ENCODE assay signal across 9 mouse cellular contexts in the genomic region with DNA sequence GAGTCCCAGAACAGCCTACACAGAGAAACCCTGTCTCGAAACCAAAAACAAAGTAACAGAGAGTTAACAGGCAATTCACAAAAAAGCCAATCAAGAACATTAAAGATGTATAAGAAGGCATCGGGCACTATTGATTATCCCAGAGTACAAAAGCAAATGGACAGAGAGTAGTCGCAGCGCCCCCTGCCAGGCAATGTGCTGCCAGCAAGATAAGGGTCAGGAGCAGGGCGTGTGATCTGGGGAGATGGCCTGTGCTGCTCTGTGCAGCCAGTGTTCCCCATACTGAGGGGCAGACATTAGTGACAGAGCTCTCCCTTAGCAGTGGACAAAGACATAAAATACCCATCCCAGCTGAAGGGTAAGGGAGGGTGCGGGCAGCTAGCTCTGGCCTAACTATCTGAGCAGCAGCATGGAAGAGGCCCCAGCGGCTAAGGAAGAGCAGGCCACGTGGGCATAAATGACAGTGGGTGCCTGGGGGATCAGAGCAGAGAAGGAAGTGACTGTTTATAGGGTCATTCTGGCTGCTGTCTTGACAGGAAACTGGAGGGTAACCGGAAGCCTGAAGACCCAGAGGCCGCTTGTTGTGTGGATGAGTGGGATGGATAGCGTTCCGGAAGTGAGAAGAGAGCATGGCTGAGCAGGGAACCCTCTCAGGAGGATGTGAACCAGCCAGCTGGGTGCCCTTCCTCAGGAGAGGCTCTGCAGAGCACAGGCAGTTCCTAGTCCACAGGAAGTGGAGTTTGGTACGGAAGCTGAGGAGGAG. TPM values are rescaled to one million over a fixed set of nuclear protein-coding genes. Genes with fewer than 3 reads are reported as not detected.
DNase-seq lines count a peak whose midpoint lies in the region; ATAC-seq and TF ChIP-seq lines count a peak whose summit lies in the region.
"Had no signal": no experiment of that assay in that cellular context is flagged by ENCODE, and none has a peak within 500 bp of the region (broad histone marks: within the 10 kb centered on the region; RNA-seq: fewer than 3 reads in every experiment).

No protein-coding gene starts in this region.

- no peak for ATAC-seq in hindbrain, postnatal 0 days
- ATAC-seq in lung, embryonic 15.5 days (ENCODE audit: borderline replicate concordance, extremely low read depth, low FRiP score, low TSS enrichment) = no peak
- ATAC-seq: midbrain, embryonic 16.5 days had no signal

- H3K9me3 ChIP-seq in hindbrain, postnatal 0 days (ENCODE audit: low read length) = no peaks in the 10 kb centered on the region
- H3K9me3 ChIP-seq in lung, embryonic 15.5 days = no peaks in the 10 kb centered on the region

- 76% methylated on average over 13 of the region's 13 CpGs for whole genome bisulfite sequencing in kidney, adult 2 months
- 74% methylated on average over 13 of the region's 13 CpGs for WGBS in bone marrow, adult 2 months
- WGBS in hindbrain, postnatal 0 days = 85% methylated on average over 13 of the region's 13 CpGs
- 67% methylated on average over 13 of the region's 13 CpGs for WGBS in lung, embryonic 15.5 days

- no peak for TF ChIP-seq POLR2A in kidney, adult 2 months (IDR thresholded peaks at IDR 0.05; ENCODE audit: low read depth, low read length)
- TF ChIP-seq POLR2A in bone marrow, adult 2 months (IDR thresholded peaks at IDR 0.05; ENCODE audit: borderline replicate concordance, control insufficient read depth, low read depth, low read length) = no peak

- peaks cover 3% of the 10 kb centered on the region; the same call in 1 of the 2 replicates for H3K4me1 ChIP-seq in kidney, adult 2 months (ENCODE audit: control insufficient read depth, insufficient read depth, low read length)
- H3K4me1 ChIP-seq in bone marrow, adult 2 months (ENCODE audit: control insufficient read depth, insufficient read depth, low read length) = no peaks in the 10 kb centered on the region; the same call in 1 of the 2 replicates
- H3K4me1 ChIP-seq in hindbrain, postnatal 0 days (ENCODE audit: insufficient read depth, low read length) = peaks cover 22% of the 10 kb centered on the region
- peaks cover 48% of the 10 kb centered on the region for H3K4me1 ChIP-seq in lung, embryonic 15.5 days

- no peak overlapping the region for H3K4me2 ChIP-seq in hindbrain, postnatal 0 days (ENCODE audit: low read depth, low read length)
- no peak overlapping the region for H3K4me2 ChIP-seq in lung, embryonic 15.5 days

- no peak overlapping the region for H3K9ac ChIP-seq in hindbrain, postnatal 0 days (replicated peaks; ENCODE audit: low read length)
- no peak overlapping the region for H3K9ac ChIP-seq in lung, embryonic 15.5 days

- TF ChIP-seq CTCF in kidney, adult 2 months (conservative IDR thresholded peaks at IDR 0.05; ENCODE audit: insufficient read depth, insufficient read length, low read depth, low read length) = no peak
- 0 out of 2 replicates have a peak, but pooled peaks have one; percentile 32 for TF ChIP-seq CTCF in bone marrow, adult 2 months (IDR thresholded peaks at IDR 0.05; ENCODE audit: control insufficient read depth, insufficient read depth, low read length)
- peak; percentile 32 for TF ChIP-seq CTCF in hindbrain, postnatal 0 days (IDR thresholded peaks at IDR 0.05; ENCODE audit: low read depth)

- H3K4me3 ChIP-seq in kidney, adult 2 months (ENCODE audit: insufficient read depth, low read depth, low read length) = no peak overlapping the region
- H3K4me3 ChIP-seq in bone marrow, adult 2 months (replicated peaks; ENCODE audit: control insufficient read depth, low read depth, low read length) = no peak overlapping the region
- no peak overlapping the region for H3K4me3 ChIP-seq in hindbrain, postnatal 0 days (ENCODE audit: low read length)
- no peak overlapping the region for H3K4me3 ChIP-seq in lung, embryonic 15.5 days

- peak overlapping the region; percentile 33; the same call in 1 of the 2 replicates for H3K27ac ChIP-seq in kidney, adult 2 months (ENCODE audit: insufficient read depth, low read depth, low read length)
- H3K27ac ChIP-seq in bone marrow, adult 2 months (ENCODE audit: control insufficient read depth, insufficient read depth, low read depth, low read length, poor library complexity) = no peak overlapping the region
- no peak overlapping the region for H3K27ac ChIP-seq in hindbrain, postnatal 0 days
- peak overlapping the region; percentile 73 for H3K27ac ChIP-seq in lung, embryonic 15.5 days

- H3K27me3 ChIP-seq in kidney, adult 2 months (replicated peaks; ENCODE audit: control insufficient read depth, insufficient read depth, low read length) = no peaks in the 10 kb centered on the region
- no peaks in the 10 kb centered on the region for H3K27me3 ChIP-seq in hindbrain, postnatal 0 days (ENCODE audit: insufficient read depth, low read length)
- H3K27me3 ChIP-seq in lung, embryonic 15.5 days = no peaks in the 10 kb centered on the region

- no peaks in the 10 kb centered on the region for H3K36me3 ChIP-seq in kidney, adult 2 months (ENCODE audit: control insufficient read depth, insufficient read depth, low read length)
- H3K36me3 ChIP-seq in hindbrain, postnatal 0 days (ENCODE audit: insufficient read depth, low read length) = no peaks in the 10 kb centered on the region
- 0 out of 2 replicates have a peak, but pooled peaks cover 11% of the 10 kb centered on the region for H3K36me3 ChIP-seq in lung, embryonic 15.5 days

- DNase-seq in kidney, adult 2 months = peak; percentile 47
- DNase-seq in kidney, adult 11 months = no peak
- no peak for DNase-seq in hindbrain, postnatal 0 days (ENCODE audit: low spot score)
- DNase-seq in gastrocnemius, adult 8-10 months (ENCODE audit: low spot score in 2 of 2) = no peak
- DNase-seq in natural killer cell, adult 2 months (ENCODE audit: low spot score in 2 of 2) = no peak
- DNase-seq: cerebellum, adult 18-20 months had no signal

RNA-seq across cellular contexts. Expression of a gene that starts 4.2 kb away (rescaled TPM):
- 57.6 and 66.6 TPM in 2 replicates for polyA plus RNA-seq in kidney, adult 2 months (2012; rRNA removed)
- polyA plus RNA-seq in bone marrow, adult 2 months (2011; ENCODE audit: insufficient read depth, insufficient read length, low replicate concordance, missing spikeins) = 14.8 and 17.3 TPM in 2 replicates
- total RNA-seq in hindbrain, postnatal 0 days (2014; rRNA removed) = 71.5 and 84.9 TPM in 2 replicates
- polyA plus RNA-seq in hindbrain, postnatal 0 days (2015; fragmentation: Nextera tagmentation; extraction: Ambion mirVana) = 114 and 121 TPM in 2 replicates
- polyA plus RNA-seq in lung, embryonic 15.5 days (2015; fragmentation: Nextera tagmentation; extraction: Ambion mirVana) = 197 and 199 TPM in 2 replicates
- 10 to 100 TPM; 14.5 to 18.1 (median 17.6) TPM for total RNA-seq in gastrocnemius, adult 8-10 months (2022)

RNA-seq across cellular contexts. Expression of a gene that starts 9.8 kb away (rescaled TPM):
- 21.8 and 23.3 TPM in 2 replicates for polyA plus RNA-seq in kidney, adult 2 months (2012; rRNA removed)
- polyA plus RNA-seq in bone marrow, adult 2 months (2011; ENCODE audit: insufficient read depth, insufficient read length, low replicate concordance, missing spikeins) = 0.41 and 0.57 TPM in 2 replicates
- total RNA-seq in hindbrain, postnatal 0 days (2014; rRNA removed) = 2.6 and 4.7 TPM in 2 replicates
- polyA plus RNA-seq in hindbrain, postnatal 0 days (2015; fragmentation: Nextera tagmentation; extraction: Ambion mirVana) = 0.40 and 0.49 TPM in 2 replicates
- 1.2 and 1.4 TPM in 2 replicates for polyA plus RNA-seq in lung, embryonic 15.5 days (2015; fragmentation: Nextera tagmentation; extraction: Ambion mirVana)
- under 1 TPM in 2 of 4 experiments, not detected in 2; 0.15 to 0.16 TPM for total RNA-seq in gastrocnemius, adult 8-10 months (2022)

RNA-seq across cellular contexts. Expression of a gene that starts 42.3 kb away (rescaled TPM):
- 81.9 and 98.1 TPM in 2 replicates for polyA plus RNA-seq in kidney, adult 2 months (2012; rRNA removed)
- 44.4 and 94.3 TPM in 2 replicates for polyA plus RNA-seq in bone marrow, adult 2 months (2011; ENCODE audit: insufficient read depth, insufficient read length, low replicate concordance, missing spikeins)
- 54.7 and 65.6 TPM in 2 replicates for total RNA-seq in hindbrain, postnatal 0 days (2014; rRNA removed)
- 18.2 and 21.8 TPM in 2 replicates for polyA plus RNA-seq in hindbrain, postnatal 0 days (2015; fragmentation: Nextera tagmentation; extraction: Ambion mirVana)
- 35.4 and 38.0 TPM in 2 replicates for polyA plus RNA-seq in lung, embryonic 15.5 days (2015; fragmentation: Nextera tagmentation; extraction: Ambion mirVana)
- 10 to 100 TPM; 23.2 to 24.1 (median 23.6) TPM for total RNA-seq in gastrocnemius, adult 8-10 months (2022)

RNA-seq across cellular contexts. Expression of a gene that starts 48.7 kb away (rescaled TPM):
- 32.2 and 33.2 TPM in 2 replicates for polyA plus RNA-seq in kidney, adult 2 months (2012; rRNA removed)
- polyA plus RNA-seq in bone marrow, adult 2 months (2011; ENCODE audit: insufficient read depth, insufficient read length, low replicate concordance, missing spikeins) = 23.8 and 23.9 TPM in 2 replicates
- total RNA-seq in hindbrain, postnatal 0 days (2014; rRNA removed) = 35.3 and 42.7 TPM in 2 replicates
- polyA plus RNA-seq in hindbrain, postnatal 0 days (2015; fragmentation: Nextera tagmentation; extraction: Ambion mirVana) = 60.1 and 65.0 TPM in 2 replicates
- 63.8 and 67.4 TPM in 2 replicates for polyA plus RNA-seq in lung, embryonic 15.5 days (2015; fragmentation: Nextera tagmentation; extraction: Ambion mirVana)
- 1 to 10 TPM; 3.6 to 7.9 (median 3.8) TPM for total RNA-seq in gastrocnemius, adult 8-10 months (2022)

RNA-seq across cellular contexts. Expression of a gene that starts 48.9 kb away (rescaled TPM):
- polyA plus RNA-seq in kidney, adult 2 months (2012; rRNA removed) = 793 and 827 TPM in 2 replicates
- 136 and 233 TPM in 2 replicates for polyA plus RNA-seq in bone marrow, adult 2 months (2011; ENCODE audit: insufficient read depth, insufficient read length, low replicate concordance, missing spikeins)
- total RNA-seq in hindbrain, postnatal 0 days (2014; rRNA removed) = 1,283 and 1,409 TPM in 2 replicates
- 1,550 and 1,625 TPM in 2 replicates for polyA plus RNA-seq in hindbrain, postnatal 0 days (2015; fragmentation: Nextera tagmentation; extraction: Ambion mirVana)
- polyA plus RNA-seq in lung, embryonic 15.5 days (2015; fragmentation: Nextera tagmentation; extraction: Ambion mirVana) = 533 and 536 TPM in 2 replicates
- total RNA-seq in gastrocnemius, adult 8-10 months (2022) = 100 to 1,000 TPM; 461 to 506 (median 481) TPM

Comparison
In these comparisons a context has a peak if more than half of its experiments do, and no peak if none do; other contexts are left out.
1. H3K27ac ChIP-seq: peak in kidney, adult 2 months (single experiment) and lung, embryonic 15.5 days (single experiment); none in bone marrow, adult 2 months (single experiment) and hindbrain, postnatal 0 days (single experiment).